Mouse (Mus musculus) kidney, embryonic 14.5 days (tissue): Measurements from ENCODE around the gene Uncx. TPM values are rescaled to one million over a fixed set of nuclear protein-coding genes. Genes with fewer than 3 reads are reported as not detected.

Experiments used
- polyA plus RNA-seq: library from polyadenylated mRNA; unstranded; fragments of >200 nt; fragmentation: Nextera tagmentation; extraction: Ambion mirVana; gene quantifications from 2 replicates; pipeline ENCODE4 v1.2.1, GENCODE M21; 2014

Uncx gene
- polyA plus RNA-seq, 1 experiment from 2014 or later = 131 TPM

Other genes starting within 250 kb of the Uncx start
- gene Adap1, start 217.9 kb upstream of the Uncx start, polyA plus RNA-seq = 0.89 and 1.2 TPM in 2 replicates
- 105 and 119 TPM in 2 replicates for gene Cox19, start 192.1 kb upstream of the Uncx start, polyA plus RNA-seq
- not detected in 2 replicates for gene Cyp2w1, start 190.9 kb upstream of the Uncx start, polyA plus RNA-seq
- gene Gpr146, start 165.8 kb upstream of the Uncx start, polyA plus RNA-seq = 2.7 and 3.1 TPM in 2 replicates
- gene C130050O18Rik, start 138.2 kb upstream of the Uncx start, polyA plus RNA-seq = 0.47 and 0.77 TPM in 2 replicates
- gene Gper1, start 120.3 kb upstream of the Uncx start, polyA plus RNA-seq = 2.6 and 3.4 TPM in 2 replicates
- gene 3110082I17Rik, start 83.0 kb upstream of the Uncx start, polyA plus RNA-seq = 31.6 and 40.6 TPM in 2 replicates
- gene Zfand2a, start 58.9 kb upstream of the Uncx start, polyA plus RNA-seq = 6.2 and 6.8 TPM in 2 replicates
- gene Micall2, start 192.8 kb downstream of the Uncx start, polyA plus RNA-seq = 3.6 and 6.4 TPM in 2 replicates
- gene Ints1, start 232.2 kb downstream of the Uncx start, polyA plus RNA-seq = 32.2 and 40.7 TPM in 2 replicates
- gene Mafk, start 248.0 kb downstream of the Uncx start, polyA plus RNA-seq = 2.5 and 5.3 TPM in 2 replicates